Mouse (Mus musculus) neural tube, embryonic 11.5 days (tissue): ENCODE measurements at regions not wholly inside any gene's neighbourhood (a gene's known extent, or its start where the extent isn't known, plus 50 kb on each side); places are given as distances from the start of the nearest gene placed in this dataset.

Source experiments
- ATAC-seq: fragments of 200-750 bp; cut with Nextera tagmentation; 2 replicates; pipeline ENCODE4 v1.8.0; 2017; ENCODE audit warnings: moderate number of reproducible peaks, mild to moderate bottlenecking, moderate TSS enrichment, moderate library complexity; ENCODE audit not compliant: insufficient read depth, low FRiP score, low TSS enrichment
- DNase-seq: peaks from one replicate; pipeline ENCODE4 v3.0.0-alpha.2; 2015; ENCODE audit warnings: low spot score
- H3K27ac ChIP-seq: fragments of 300-500 bp; sonication (generic); 2 replicates; pipeline ENCODE4 v1.5.1; 2014; ENCODE audit warnings: low read depth, mild to moderate bottlenecking, low read length
- H3K27me3 ChIP-seq: fragments of 300-500 bp; sonication (generic); 2 replicates; pipeline ENCODE4 v1.6.1; 2014; ENCODE audit warnings: mild to moderate bottlenecking, low read length, mixed read lengths; ENCODE audit not compliant: control insufficient read depth, insufficient read depth
- H3K36me3 ChIP-seq: fragments of 300-500 bp; sonication (generic); 2 replicates; pipeline ENCODE4 v1.6.1; 2014; ENCODE audit warnings: mild to moderate bottlenecking, low read length, moderate library complexity, mixed read lengths; ENCODE audit not compliant: control insufficient read depth, insufficient read depth
- H3K4me1 ChIP-seq: fragments of 300-500 bp; sonication (generic); 2 replicates; pipeline ENCODE4 v1.6.1; 2014; ENCODE audit warnings: low read length, mixed read lengths; ENCODE audit not compliant: control insufficient read depth, insufficient read depth
- H3K4me2 ChIP-seq: fragments of 300-500 bp; sonication (generic); 2 replicates; pipeline ENCODE4 v1.6.1; 2014; ENCODE audit warnings: low read depth, mild to moderate bottlenecking, moderate library complexity
- H3K4me3 ChIP-seq: fragments of 300-500 bp; sonication (generic); 2 replicates; pipeline ENCODE4 v1.5.1; 2014; ENCODE audit warnings: low read depth, low read length
- H3K9ac ChIP-seq: fragments of 300-500 bp; sonication (generic); 2 replicates; pipeline ENCODE4 v1.6.1; 2014; ENCODE audit warnings: mild to moderate bottlenecking, low read length
- H3K9me3 ChIP-seq: fragments of 300-500 bp; sonication (generic); 2 replicates; pipeline ENCODE4 v1.6.1; 2016; ENCODE audit warnings: low read length; ENCODE audit not compliant: control insufficient read depth
- WGBS: fragments of 180-500 bp; shearing (Covaris S2); extraction: QIAGEN DNeasy Blood & Tissue Kit; methylation state at CpG from one replicate; pipeline ENCODE4 v1.1.7; 2014; 5-methylcytosine and 5-hydroxymethylcytosine counted together

- no peak overlapping the region for H3K4me2 ChIP-seq
- H3K4me3 ChIP-seq = no peak overlapping the region
- H3K27ac ChIP-seq = no peak overlapping the region
- H3K27me3 ChIP-seq = no peaks in the 10 kb centered on the region
- no peaks in the 10 kb centered on the region for H3K36me3 ChIP-seq
- no peaks in the 10 kb centered on the region for H3K9me3 ChIP-seq
- no peaks in the 10 kb centered on the region for H3K4me1 ChIP-seq
- 55% methylated on average over 9 of the region's 9 CpGs for WGBS
- no peak overlapping the region for H3K9ac ChIP-seq
- ATAC-seq (no peak), DNase-seq (no peak)
Observed at GRCm38 (mm10) chr15:31155141-31155540, 69.0 kb upstream of the Dap start.

DNA sequence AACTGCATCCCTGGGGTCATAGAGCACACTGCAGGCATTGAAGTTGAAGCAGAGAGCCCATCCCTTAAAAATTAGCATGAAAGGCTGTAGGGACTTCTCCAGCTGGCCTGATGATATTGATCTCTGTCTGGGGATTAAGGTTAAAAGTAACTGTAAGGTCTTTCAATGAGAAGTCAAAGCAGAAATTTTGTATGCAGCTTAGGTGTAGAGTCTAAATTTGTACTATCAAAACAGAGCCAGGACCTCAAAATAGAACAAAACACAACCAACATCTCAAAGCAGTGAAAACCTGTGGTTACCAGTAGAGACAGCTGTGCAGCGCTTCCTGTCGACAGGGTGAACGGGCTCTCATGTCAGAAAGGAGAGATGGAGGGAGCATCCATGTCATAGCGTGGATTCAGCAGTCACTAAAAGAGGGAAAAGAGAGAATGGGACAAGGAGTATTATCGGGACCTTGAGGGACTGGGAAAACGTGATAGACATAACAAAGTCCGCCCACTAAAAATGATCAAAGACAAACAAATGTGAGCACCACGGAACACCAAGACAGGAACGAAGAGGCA, 57.5 kb upstream of the Dap start:
- Histone ChIP-seq H3K9me3 (no peaks in the 10 kb centered on the region), H3K27me3 (no peaks in the 10 kb centered on the region), H3K9ac (no peak overlapping the region), H3K27ac (no peak overlapping the region), H3K36me3 (no peaks in the 10 kb centered on the region), H3K4me1 (no peaks in the 10 kb centered on the region), H3K4me2 (no peak overlapping the region), H3K4me3 (no peak overlapping the region)
- 87% methylated on average over 9 of the region's 9 CpGs for WGBS
- no peak for DNase-seq
- ATAC-seq = no peak

- H3K9me3 ChIP-seq = no peaks in the 10 kb centered on the region
- DNase-seq (no peak), ATAC-seq (no peak)
- H3K36me3 ChIP-seq = no peaks in the 10 kb centered on the region
- H3K27ac ChIP-seq = no peak overlapping the region
- 91% methylated on average over 5 of the region's 5 CpGs for WGBS
- no peak overlapping the region for H3K4me3 ChIP-seq
- no peaks in the 10 kb centered on the region for H3K4me1 ChIP-seq
- no peak overlapping the region for H3K9ac ChIP-seq
- no peaks in the 10 kb centered on the region for H3K27me3 ChIP-seq
- no peak overlapping the region for H3K4me2 ChIP-seq
Observed at GRCm38 (mm10) chr15:31167506-31167905, 56.6 kb upstream of the Dap start.

DNA sequence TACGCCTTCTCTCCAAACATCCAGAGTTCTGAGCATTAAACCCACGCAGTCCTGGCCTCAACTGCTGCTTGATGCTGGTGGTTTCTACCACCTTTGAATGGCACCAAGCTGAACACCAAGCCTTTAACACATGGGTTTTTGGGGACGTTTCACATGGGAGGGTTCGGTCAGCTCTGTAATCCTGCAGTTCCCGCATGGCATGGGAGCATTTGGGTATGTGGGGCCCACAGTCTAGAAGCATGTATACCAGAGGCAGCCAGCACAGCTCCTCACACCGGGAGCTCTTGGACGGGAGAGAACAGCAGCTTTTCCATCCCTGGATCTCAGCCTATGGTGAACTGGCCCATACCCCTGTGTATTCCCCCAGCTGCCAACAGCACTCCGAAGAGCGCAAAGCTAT, 55.9 kb upstream of the Dap start:
- no peak overlapping the region for H3K4me2 ChIP-seq
- H3K9ac ChIP-seq = no peak overlapping the region
- H3K4me1 ChIP-seq = no peaks in the 10 kb centered on the region
- no peak for ATAC-seq
- H3K4me3 ChIP-seq = no peak overlapping the region
- no peaks in the 10 kb centered on the region for H3K27me3 ChIP-seq
- H3K9me3 ChIP-seq = no peaks in the 10 kb centered on the region
- DNase-seq = no peak
- H3K27ac ChIP-seq = no peak overlapping the region
- H3K36me3 ChIP-seq = no peaks in the 10 kb centered on the region
- 92% methylated on average over 9 of the region's 9 CpGs for WGBS

DNA sequence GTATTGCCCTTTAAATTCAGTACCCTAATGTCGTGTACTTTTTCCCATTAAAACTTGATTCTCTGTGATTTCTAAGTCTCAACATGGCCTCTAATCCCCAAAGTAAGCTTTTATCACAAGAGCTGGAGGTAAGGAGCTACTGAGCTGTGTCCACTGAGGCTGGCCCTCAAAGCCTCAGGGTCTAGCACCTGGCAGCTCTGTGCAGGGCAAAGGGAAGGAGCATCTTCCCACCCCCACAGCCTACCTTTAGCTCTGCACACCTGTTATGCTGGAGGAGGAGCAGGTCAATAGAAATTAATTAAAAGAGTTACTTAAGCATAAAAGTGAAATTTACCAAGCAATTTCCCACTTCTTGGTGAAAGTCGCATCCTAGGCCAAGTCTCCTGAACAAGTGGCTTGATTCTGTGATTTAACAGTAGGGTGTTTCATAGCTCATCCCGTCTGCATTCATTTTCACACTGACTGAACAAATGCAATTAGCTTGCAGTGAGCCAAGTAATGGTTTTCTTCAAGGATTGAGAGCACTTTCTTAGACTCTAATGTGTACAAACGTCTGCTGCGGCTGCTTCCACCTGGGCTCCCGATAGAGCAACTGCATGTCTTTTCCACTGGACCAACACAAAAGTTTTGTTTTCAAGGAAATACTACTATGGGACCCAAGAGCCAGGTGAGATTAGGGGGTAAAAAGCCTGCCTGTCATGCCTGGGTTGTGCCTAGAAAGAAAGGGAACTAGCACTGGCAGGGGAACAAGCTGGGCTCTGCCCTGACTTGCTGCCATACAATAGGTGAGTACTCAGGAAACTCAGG, 50.6 kb upstream of the Dap start:
- H3K27me3 ChIP-seq = no peaks in the 10 kb centered on the region
- H3K4me1 ChIP-seq = no peaks in the 10 kb centered on the region
- ATAC-seq (no peak), DNase-seq (no peak)
- WGBS = 80% methylated on average over 6 of the region's 6 CpGs
- no peak overlapping the region for H3K9ac ChIP-seq
- no peak overlapping the region for H3K27ac ChIP-seq
- no peak overlapping the region for H3K4me2 ChIP-seq
- H3K4me3 ChIP-seq = no peak overlapping the region
- no peaks in the 10 kb centered on the region for H3K9me3 ChIP-seq
- H3K36me3 ChIP-seq = no peaks in the 10 kb centered on the region
